Mouse (Mus musculus) forebrain, embryonic 15.5 days (tissue): ENCODE results near the gene Scamp4. TPM values are rescaled to one million over a fixed set of nuclear protein-coding genes. Genes with fewer than 3 reads are reported as not detected.

ENCODE experiments used
- ATAC-seq: fragments of 200-750 bp; cut with Nextera tagmentation; replicated peaks from 2 replicates; pipeline ENCODE4 v1.8.0; 2017; ENCODE audit warnings: mild to moderate bottlenecking, moderate TSS enrichment, moderate library complexity
- H3K27ac ChIP-seq: fragments of 300-500 bp; sonication (generic); replicated peaks from 2 replicates; pipeline ENCODE4 v1.5.1; 2015; ENCODE audit warnings: mild to moderate bottlenecking, inconsistent platforms
- H3K27me3 ChIP-seq: fragments of 300-500 bp; sonication (generic); 2 replicates; pipeline ENCODE4 v1.6.1; 2015; ENCODE audit warnings: inconsistent platforms
- H3K36me3 ChIP-seq: fragments of 300-500 bp; sonication (generic); 2 replicates; pipeline ENCODE4 v1.6.1; 2015; ENCODE audit warnings: mild to moderate bottlenecking, inconsistent platforms
- H3K4me1 ChIP-seq: fragments of 300-500 bp; sonication (generic); 2 replicates; pipeline ENCODE4 v1.6.1; 2015; ENCODE audit warnings: inconsistent platforms
- H3K4me2 ChIP-seq: fragments of 300-500 bp; sonication (generic); replicated peaks from 2 replicates; pipeline ENCODE4 v1.6.1; 2015; ENCODE audit warnings: mild to moderate bottlenecking, inconsistent platforms
- H3K4me3 ChIP-seq: fragments of 300-500 bp; sonication (generic); 2 replicates; pipeline ENCODE4 v1.5.1; 2015; ENCODE audit warnings: mild to moderate bottlenecking, inconsistent platforms
- H3K9ac ChIP-seq: fragments of 300-500 bp; sonication (generic); replicated peaks from 2 replicates; pipeline ENCODE4 v1.6.1; 2015; ENCODE audit warnings: mild to moderate bottlenecking, inconsistent platforms
- H3K9me3 ChIP-seq: fragments of 300-500 bp; sonication (generic); 2 replicates; pipeline ENCODE4 v1.6.1; 2016; ENCODE audit warnings: inconsistent platforms
- WGBS: fragments of 180-500 bp; shearing (Covaris S2); methylation state at CpG from one replicate; pipeline ENCODE4 v1.1.7; 2015; ENCODE audit warnings: mixed read lengths; 5-methylcytosine and 5-hydroxymethylcytosine counted together
- polyA plus RNA-seq: library from polyadenylated mRNA; unstranded; fragments of >200 nt; fragmentation: Nextera tagmentation; extraction: Ambion mirVana; gene quantifications from 2 replicates; pipeline ENCODE4 v1.2.1, GENCODE M21; 2015

Scamp4 gene
- polyA plus RNA-seq, 1 experiment from 2014 or later, result 66.8 TPM

DNA sequence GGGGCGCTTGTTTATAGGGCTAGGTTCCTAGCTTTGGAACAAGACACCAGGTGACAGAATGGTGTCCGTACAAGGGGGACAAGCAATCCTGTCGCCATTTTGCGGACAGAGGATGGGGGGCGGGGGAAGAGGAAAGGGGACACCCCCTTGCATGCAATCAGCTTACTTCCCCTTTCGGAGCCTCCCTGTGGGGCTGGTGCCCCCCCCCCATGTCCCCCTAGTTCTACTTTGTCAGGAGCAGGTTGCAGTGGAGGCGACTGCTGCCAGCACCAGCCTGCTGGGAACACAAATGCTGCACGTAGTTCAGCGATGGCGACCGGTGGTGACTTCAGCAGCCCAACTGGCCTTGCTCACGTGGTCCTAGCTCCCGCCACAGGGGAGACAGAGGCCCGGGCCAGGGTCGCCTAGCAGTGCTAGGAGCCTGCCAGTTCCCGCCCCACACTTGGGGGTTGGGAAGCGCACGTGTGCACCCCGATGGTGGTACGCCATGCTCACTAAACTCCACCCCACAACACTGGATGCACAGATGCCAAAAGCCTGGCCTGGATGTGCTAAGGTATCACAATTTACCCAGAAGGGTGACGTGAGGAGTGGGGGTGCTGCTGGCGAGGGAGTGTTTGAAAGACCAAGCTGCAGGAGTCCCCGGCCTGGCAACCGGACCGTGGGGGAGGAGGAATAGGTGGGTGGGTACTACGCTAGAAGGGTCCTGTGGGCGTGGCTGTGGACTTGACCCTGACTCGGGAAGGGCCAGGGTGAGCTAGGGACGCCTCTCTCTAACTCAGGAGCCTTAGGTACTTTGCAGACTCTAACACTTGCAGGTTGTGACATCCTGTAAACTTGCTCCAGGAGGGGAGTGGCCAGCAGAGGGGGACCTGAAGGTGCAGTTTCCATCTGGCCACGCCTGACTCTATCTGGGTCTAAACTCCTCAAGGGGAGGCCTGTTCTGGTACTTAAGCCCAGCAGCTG is 31.5 kb upstream of the Scamp4 start:
- H3K36me3 ChIP-seq, result peaks cover 5% of the 10 kb centered on the region; the same call in 1 of the 2 replicates
- no peaks in the 10 kb centered on the region for H3K9me3 ChIP-seq
- H3K4me3 ChIP-seq, result peak overlapping the region; percentile 17; the same call in 1 of the 2 replicates
- H3K27me3 ChIP-seq, result no peaks in the 10 kb centered on the region
- H3K4me1 ChIP-seq, result peaks cover 62% of the 10 kb centered on the region
- H3K9ac ChIP-seq, result peak overlapping the region; percentile 7
- 19% methylated on average over 30 of the region's 30 CpGs for WGBS
- ATAC-seq, result no peak
- H3K4me2 ChIP-seq, result peak overlapping the region; percentile 29
- H3K27ac ChIP-seq, result peak overlapping the region; percentile 42

DNA sequence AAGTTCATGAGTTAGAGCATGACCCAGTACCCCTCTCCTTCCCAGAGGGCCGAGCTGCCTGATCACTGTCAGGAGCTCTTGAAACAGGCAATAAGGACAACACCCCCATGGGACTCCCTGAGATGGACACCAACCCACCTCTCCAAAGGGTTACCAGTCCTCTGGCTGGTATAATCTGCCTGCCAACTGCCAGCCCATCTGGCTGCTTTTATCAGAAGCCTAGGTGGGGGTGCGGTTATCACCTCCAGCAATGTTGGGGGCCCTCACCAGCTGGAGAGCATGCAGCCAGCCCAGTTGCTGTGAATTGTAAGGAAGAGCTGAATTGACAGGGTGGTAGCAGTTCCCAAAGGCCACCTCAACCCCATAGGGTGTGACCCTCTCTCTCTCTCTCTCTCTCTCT is 30.2 kb upstream of the Scamp4 start:
- Histone ChIP-seq H3K36me3 (peaks cover 5% of the 10 kb centered on the region; the same call in 1 of the 2 replicates), H3K9ac (no peak overlapping the region), H3K27me3 (no peaks in the 10 kb centered on the region), H3K4me1 (peaks cover 54% of the 10 kb centered on the region), H3K4me3 (no peak overlapping the region), H3K9me3 (no peaks in the 10 kb centered on the region), H3K4me2 (no peak overlapping the region), H3K27ac (no peak overlapping the region)
- no peak for ATAC-seq
- 86% methylated on average over 2 of the region's 2 CpGs for WGBS

DNA sequence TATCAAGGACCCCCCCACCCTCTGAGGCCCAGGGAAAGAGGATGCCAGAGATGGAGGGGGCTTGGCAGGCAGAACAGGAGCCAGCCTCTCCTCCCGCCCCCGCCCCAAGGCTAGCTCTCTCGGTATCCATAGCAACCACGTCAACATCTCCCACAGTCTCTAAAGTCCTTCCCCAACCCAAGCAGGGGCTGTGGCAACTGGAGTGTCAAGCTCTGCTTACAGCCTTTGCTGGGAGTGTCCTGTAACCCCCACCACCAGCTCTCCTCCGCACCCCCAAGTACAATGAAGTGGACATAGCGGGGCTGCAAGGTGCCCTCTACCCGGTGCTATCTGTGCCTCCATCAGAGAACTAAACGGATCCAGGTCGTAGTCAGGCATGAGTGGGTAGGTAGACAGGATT is 28.7 kb upstream of the Scamp4 start:
- Histone ChIP-seq H3K9me3 (no peaks in the 10 kb centered on the region), H3K4me2 (no peak overlapping the region), H3K36me3 (no peaks in the 10 kb centered on the region), H3K9ac (no peak overlapping the region), H3K4me3 (no peak overlapping the region), H3K27ac (no peak overlapping the region), H3K4me1 (peaks cover 63% of the 10 kb centered on the region), H3K27me3 (no peaks in the 10 kb centered on the region)
- ATAC-seq, result no peak
- 53% methylated on average over 9 of the region's 9 CpGs for WGBS

DNA sequence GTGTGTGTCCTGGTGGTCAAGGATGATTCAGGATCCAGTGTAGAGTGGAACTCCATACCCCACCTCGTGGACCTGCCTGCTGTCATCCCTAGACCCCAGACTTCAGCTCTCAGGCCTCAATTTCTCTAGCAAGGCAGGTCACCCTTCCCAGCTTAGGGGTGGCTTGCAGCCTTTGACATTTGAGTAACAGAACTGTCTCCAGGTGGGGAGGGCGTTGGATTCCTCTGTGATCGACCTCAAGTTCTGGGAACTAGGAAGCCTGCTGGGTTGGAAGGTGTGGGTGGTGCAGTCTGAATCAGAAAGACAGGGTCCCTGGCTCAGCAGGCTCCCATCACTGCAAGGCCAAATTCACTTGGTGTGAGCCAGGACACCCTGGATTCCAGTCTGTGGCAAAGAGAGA is 27.8 kb upstream of the Scamp4 start:
- ATAC-seq, result no peak
- 71% methylated on average over 3 of the region's 3 CpGs for WGBS
- Histone ChIP-seq H3K36me3 (no peaks in the 10 kb centered on the region), H3K9me3 (no peaks in the 10 kb centered on the region), H3K27ac (no peak overlapping the region), H3K4me1 (peaks cover 63% of the 10 kb centered on the region), H3K27me3 (no peaks in the 10 kb centered on the region), H3K4me3 (no peak overlapping the region), H3K9ac (no peak overlapping the region), H3K4me2 (0 out of 2 replicates have a peak overlapping the region, but pooled peaks have one; percentile 76)

DNA sequence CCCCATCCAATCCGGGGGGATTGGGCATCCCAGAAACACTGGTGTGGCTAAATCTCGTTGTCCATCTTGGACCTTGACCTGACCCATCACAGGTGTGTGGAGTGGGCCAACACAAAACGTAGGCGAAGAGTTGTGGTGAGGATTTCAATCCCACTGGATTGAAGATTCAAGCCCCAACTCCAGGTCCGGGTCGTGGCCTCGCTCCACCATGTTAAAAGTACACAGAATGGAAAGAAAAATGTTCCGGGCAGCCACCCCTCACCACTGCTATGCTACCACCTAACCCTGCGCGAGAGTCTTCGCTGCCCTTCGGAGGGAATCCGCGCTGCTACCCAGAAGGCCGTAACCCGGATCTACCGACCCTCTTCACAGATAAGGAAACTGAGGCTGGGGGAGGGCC is 26.7 kb upstream of the Scamp4 start:
- Histone ChIP-seq H3K9me3 (no peaks in the 10 kb centered on the region), H3K4me1 (peaks cover 57% of the 10 kb centered on the region), H3K27ac (no peak overlapping the region), H3K4me3 (peak overlapping the region; percentile 70), H3K27me3 (no peaks in the 10 kb centered on the region), H3K4me2 (peak overlapping the region; percentile 76), H3K36me3 (no peaks in the 10 kb centered on the region), H3K9ac (peak overlapping the region; percentile 66)
- no peak for ATAC-seq
- WGBS, result 16% methylated on average over 17 of the region's 17 CpGs

DNA sequence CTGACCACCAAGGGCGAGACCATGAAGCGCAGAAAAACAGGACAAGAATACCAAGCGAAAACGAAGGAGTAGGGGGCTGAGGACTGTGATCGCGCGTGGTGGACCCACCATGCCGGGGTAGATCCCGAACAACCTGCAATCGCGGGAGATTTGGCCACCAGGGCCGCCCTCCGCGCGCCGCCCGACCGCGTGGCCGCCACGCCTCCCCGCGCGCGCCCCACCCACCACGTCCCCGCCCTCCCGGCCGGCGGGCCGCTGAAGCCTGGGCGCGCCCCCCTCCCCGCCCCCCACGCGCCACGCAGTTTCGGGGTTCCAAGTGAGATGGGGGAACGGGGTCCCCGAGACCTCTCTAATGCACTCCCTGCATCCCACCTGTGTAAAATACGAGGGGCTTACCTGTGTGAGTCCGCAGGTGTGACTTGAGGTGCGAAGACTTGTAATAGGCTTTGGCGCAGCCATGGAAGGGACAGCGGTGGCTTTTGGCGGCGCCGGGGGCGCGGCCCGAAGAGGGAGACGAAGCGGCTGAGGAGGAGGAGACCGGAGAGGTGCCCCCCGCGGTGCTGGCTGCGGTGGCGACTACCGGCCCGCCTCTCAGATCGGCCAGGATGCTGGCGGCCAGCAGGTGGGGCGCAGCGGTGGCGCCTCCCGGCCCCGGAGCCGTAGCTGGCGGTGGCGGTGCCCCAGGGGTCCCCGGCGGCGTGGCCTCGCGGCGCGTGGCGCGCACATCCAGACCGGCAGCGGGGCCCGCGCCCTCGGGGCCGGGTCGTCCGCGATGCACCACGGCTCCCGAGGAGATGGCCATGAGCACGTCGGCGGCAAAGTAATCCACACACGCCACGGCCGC is 26.1 kb upstream of the Scamp4 start:
- Histone ChIP-seq H3K4me3 (peak overlapping the region; percentile 70), H3K27me3 (no peaks in the 10 kb centered on the region), H3K4me2 (peak overlapping the region; percentile 76), H3K9ac (peak overlapping the region; percentile 66), H3K36me3 (no peaks in the 10 kb centered on the region), H3K4me1 (peaks cover 50% of the 10 kb centered on the region), H3K27ac (peak overlapping the region; percentile 90), H3K9me3 (no peaks in the 10 kb centered on the region)
- ATAC-seq, result peak; percentile 2; the same call in 1 of the 2 replicates
- under 1% methylated on average over 92 of the region's 96 CpGs for WGBS

DNA sequence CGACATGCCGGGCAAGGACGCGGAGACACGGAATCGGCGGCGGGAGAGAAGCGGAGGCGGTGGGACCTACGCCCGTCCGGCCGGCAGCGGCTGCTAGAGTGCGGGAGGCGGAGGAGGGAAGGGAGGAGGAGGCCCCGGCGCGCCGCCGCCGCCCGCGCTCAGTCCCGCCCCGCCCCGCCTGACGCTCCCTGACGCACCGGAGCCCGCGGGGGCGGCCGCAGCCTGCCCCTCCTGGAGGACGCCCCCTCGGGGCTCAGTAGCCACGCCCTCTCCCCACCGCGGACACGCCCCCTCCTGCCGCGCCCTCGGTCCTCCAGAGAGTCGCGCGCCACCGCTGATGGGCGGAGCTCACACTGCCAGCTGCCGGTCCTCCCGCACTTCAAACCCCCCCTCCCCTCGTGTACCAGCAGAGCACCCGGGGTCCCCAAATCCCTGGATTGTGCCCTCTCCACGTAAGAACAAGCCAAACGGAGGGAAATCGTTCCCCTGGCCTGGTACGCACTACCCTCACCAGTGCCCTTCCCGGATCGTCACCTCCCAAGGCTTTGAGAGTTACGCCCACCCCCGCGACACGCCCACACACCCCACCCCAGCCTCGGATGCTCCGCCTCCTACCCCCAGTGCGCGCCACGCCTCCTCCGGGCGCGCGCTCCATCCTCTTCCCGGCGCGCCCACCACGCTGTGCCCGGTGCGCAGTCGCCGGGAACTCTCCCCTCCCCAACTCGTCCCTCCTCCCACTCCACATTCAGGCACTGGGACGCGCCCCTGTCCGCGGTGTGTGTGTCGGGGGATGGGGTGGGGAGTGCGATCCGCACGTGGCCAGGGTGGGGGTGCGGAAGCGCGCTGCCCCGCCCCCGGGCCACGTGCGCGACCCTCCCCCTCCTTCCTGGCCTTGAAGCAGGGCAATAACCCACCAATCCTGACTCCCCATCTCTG is 25.2 kb upstream of the Scamp4 start, which contains the start of gene Klf16:
Gene Klf16 (minus strand): TSS at position 127 of the 936 bp plus-strand sequence.
- H3K36me3 ChIP-seq, result no peaks in the 10 kb centered on the region
- peak; percentile 82 for ATAC-seq
- no peaks in the 10 kb centered on the region for H3K9me3 ChIP-seq
- H3K4me2 ChIP-seq, result peak within 1 kb of the TSS; percentile 76
- peak within 1 kb of the TSS; percentile 70 for H3K4me3 ChIP-seq
- peak within 1 kb of the TSS; percentile 90 for H3K27ac ChIP-seq
- peak within 1 kb of the TSS; percentile 66 for H3K9ac ChIP-seq
- no peaks in the 10 kb centered on the region for H3K27me3 ChIP-seq
- peaks cover 44% of the 10 kb centered on the region for H3K4me1 ChIP-seq
- WGBS, result 0% methylated on average over 71 of the region's 97 CpGs

DNA sequence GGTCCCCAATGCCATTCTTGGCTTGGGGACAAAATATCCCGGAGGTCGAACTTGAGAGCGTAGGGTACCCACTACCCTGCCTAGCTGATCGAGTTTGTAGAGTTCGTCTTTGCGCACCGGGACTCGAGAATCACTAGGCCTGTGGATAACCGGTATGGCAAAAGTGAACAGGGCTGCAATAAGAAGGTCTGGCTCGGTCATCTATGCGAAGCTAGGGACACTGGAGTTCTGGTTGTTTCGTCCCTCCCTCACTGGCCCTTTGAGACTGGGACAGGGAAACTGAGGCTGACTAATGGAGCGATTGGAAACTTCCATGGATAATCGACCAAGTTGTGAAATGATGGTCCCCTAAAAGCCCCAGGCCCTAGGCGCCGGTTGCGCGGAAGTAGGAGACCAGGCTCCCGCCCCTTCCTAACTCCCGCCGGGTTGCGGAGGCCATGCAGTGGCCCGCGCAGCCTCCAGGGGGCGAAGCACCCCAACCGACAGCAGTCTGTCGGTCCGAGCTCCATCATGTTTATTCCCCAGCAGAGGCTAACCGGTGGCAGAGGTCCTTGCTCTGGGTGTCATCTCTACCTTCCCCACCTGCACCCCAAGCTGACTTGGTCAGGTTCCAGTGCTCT is 24.4 kb upstream of the Scamp4 start:
- peak; percentile 49 for ATAC-seq
- Histone ChIP-seq H3K4me2 (peak overlapping the region; percentile 76), H3K4me1 (peaks cover 42% of the 10 kb centered on the region), H3K27ac (peak overlapping the region; percentile 90), H3K36me3 (no peaks in the 10 kb centered on the region), H3K27me3 (no peaks in the 10 kb centered on the region), H3K9me3 (no peaks in the 10 kb centered on the region), H3K4me3 (peak overlapping the region; percentile 70), H3K9ac (peak overlapping the region; percentile 66)
- under 1% methylated on average over 29 of the region's 29 CpGs for WGBS

DNA sequence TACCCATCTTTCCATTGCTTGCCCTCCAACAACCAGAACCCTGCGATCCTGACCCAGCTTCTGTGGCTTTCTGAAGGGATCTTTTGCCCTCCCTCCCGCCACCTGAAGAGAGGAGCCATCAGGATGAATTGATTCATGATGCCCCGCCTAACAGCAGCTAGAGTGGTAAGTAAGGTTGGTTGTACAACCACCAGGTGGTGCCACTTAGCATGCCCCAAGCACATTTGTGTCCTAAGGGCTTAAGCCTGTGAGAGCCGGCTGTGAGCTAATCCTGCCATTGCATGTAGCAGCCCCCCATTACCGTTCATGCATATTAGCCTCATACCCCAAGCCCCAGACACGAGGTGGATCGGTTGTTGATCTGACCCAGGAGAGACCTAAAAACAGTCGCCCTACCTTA is 23.8 kb upstream of the Scamp4 start:
- no peak for ATAC-seq
- 0 out of 2 replicates have a peak overlapping the region, but pooled peaks have one; percentile 5 for H3K27ac ChIP-seq
- H3K36me3 ChIP-seq, result peaks cover 5% of the 10 kb centered on the region
- WGBS, result 7% methylated on average over 8 of the region's 8 CpGs
- no peaks in the 10 kb centered on the region for H3K27me3 ChIP-seq
- peaks cover 36% of the 10 kb centered on the region for H3K4me1 ChIP-seq
- 0 out of 2 replicates have a peak overlapping the region, but pooled peaks have one; percentile 4 for H3K9ac ChIP-seq
- H3K9me3 ChIP-seq, result no peaks in the 10 kb centered on the region
- H3K4me3 ChIP-seq, result peak overlapping the region; percentile 70; the same call in 1 of the 2 replicates
- H3K4me2 ChIP-seq, result no peak overlapping the region

DNA sequence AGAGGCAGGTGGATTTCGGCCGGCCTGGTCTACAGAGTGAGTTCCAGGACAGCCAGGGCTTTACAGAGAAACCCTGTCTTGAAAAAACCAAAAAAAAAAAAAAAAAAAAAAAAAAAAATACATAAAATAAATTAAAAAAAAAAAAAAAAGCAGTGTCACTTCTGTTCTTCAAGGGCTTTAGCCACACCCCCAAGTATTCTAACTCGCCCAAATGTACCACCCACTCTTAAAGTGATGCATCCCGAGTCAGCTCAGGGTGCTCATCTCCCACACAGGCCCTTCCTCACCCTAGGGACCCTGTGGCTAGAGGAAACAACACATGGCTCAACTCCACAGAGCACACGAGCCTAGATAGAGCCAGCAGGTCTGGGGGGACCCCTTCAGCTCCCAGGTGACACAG is 19.6 kb upstream of the Scamp4 start:
- H3K4me3 ChIP-seq, result no peak overlapping the region
- WGBS, result 86% methylated on average over 5 of the region's 5 CpGs
- no peak for ATAC-seq
- H3K4me1 ChIP-seq, result peaks cover 18% of the 10 kb centered on the region
- H3K27me3 ChIP-seq, result no peaks in the 10 kb centered on the region
- peaks cover 10% of the 10 kb centered on the region for H3K36me3 ChIP-seq
- no peak overlapping the region for H3K9ac ChIP-seq
- H3K4me2 ChIP-seq, result no peak overlapping the region
- H3K9me3 ChIP-seq, result no peaks in the 10 kb centered on the region
- no peak overlapping the region for H3K27ac ChIP-seq

DNA sequence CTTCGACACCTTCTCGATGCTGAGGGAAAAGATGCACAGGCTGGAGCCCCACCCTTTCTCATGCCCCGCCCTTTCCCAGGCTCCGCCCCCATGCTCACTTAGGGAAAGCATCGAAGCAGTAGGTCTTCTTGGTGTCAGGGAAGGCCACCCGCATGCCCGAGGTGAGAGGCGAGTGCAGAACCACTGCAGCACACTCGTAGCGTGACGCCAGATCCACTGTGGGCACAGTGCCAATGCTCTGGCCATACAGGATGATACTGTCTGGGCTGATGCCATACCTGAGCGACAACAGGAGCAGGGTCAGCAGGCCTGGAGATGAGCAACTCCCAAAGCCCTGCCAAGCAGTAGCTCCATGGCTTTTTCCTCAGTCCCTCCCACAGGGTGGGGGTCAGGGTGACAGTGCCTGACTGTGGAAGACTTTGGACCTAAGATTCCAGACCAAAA is 18.6 kb upstream of the Scamp4 start:
- Histone ChIP-seq H3K36me3 (peaks cover 10% of the 10 kb centered on the region), H3K9ac (no peak overlapping the region), H3K4me3 (no peak overlapping the region), H3K4me1 (peaks cover 20% of the 10 kb centered on the region), H3K4me2 (no peak overlapping the region), H3K27ac (no peak overlapping the region), H3K27me3 (no peaks in the 10 kb centered on the region), H3K9me3 (no peaks in the 10 kb centered on the region)
- 64% methylated on average over 12 of the region's 12 CpGs for WGBS
- no peak for ATAC-seq
